ENCODE assay signal across 24 mouse cellular contexts in the genomic region with DNA sequence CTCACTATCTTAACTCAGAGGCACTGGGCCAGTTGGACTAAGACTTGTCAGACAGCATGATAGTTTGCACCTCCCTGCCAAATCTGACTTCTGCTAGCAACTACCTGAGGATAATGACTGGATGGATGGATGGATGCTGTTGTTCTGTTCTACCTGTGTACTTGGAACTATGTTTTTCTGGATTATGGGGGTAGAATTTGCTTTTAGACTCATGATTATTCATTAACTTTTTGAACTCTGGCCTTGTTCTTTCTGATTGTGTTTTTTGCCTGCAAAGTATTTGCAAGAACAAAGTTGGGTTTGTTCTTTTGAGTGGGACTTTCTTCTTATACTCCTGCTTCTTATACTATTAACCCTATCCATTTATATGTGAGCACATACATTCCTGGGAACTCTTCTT.
DNase-seq lines count a peak whose midpoint lies in the region; ATAC-seq and TF ChIP-seq lines count a peak whose summit lies in the region.
"Had no signal": no experiment of that assay in that cellular context is flagged by ENCODE, and none has a peak within 500 bp of the region (broad histone marks: within the 10 kb centered on the region; RNA-seq: fewer than 3 reads in every experiment).

No protein-coding gene starts in this region.

- no peak for TF ChIP-seq CTCF in liver, adult 2 months (IDR thresholded peaks at IDR 0.05; ENCODE audit: low read depth, low read length)

- no peak overlapping the region for H3K4me2 ChIP-seq in kidney, embryonic 15.5 days
- no peak overlapping the region for H3K4me2 ChIP-seq in kidney, embryonic 14.5 days (replicated peaks; ENCODE audit: low read depth, low read length)
- H3K4me2 ChIP-seq in liver, embryonic 11.5 days = no peak overlapping the region
- H3K4me2 ChIP-seq: forebrain, embryonic 13.5 days; heart, embryonic 11.5 days; hindbrain, embryonic 13.5 days had no signal

- TF ChIP-seq POLR2A in liver, adult 2 months (IDR thresholded peaks at IDR 0.05; ENCODE audit: extremely low read depth, insufficient read depth, low read length) = no peak

- H3K27me3 ChIP-seq in kidney, embryonic 15.5 days = no peaks in the 10 kb centered on the region
- H3K27me3 ChIP-seq in kidney, embryonic 14.5 days (ENCODE audit: control insufficient read depth, insufficient read depth, low read length) = no peaks in the 10 kb centered on the region
- H3K27me3 ChIP-seq in liver, adult 2 months (ENCODE audit: control insufficient read depth, insufficient read depth, low read length) = no peaks in the 10 kb centered on the region
- H3K27me3 ChIP-seq in liver, embryonic 11.5 days (replicated peaks; ENCODE audit: control insufficient read depth, insufficient read depth, low read length) = no peaks in the 10 kb centered on the region
- H3K27me3 ChIP-seq: CH12.LX; forebrain, embryonic 13.5 days; hindbrain, embryonic 13.5 days had no signal

- H3K4me3 ChIP-seq in kidney, embryonic 15.5 days (replicated peaks) = no peak overlapping the region
- no peak overlapping the region for H3K4me3 ChIP-seq in kidney, embryonic 14.5 days (ENCODE audit: low read length)
- H3K4me3 ChIP-seq in liver, adult 2 months (ENCODE audit: insufficient read depth, low read depth, low read length) = no peak overlapping the region
- H3K4me3 ChIP-seq in liver, embryonic 11.5 days (ENCODE audit: low read depth, low read length) = no peak overlapping the region
- H3K4me3 ChIP-seq: forebrain, embryonic 10.5 days; forebrain, embryonic 13.5 days; hindbrain, embryonic 10.5 days; hindbrain, embryonic 13.5 days had no signal

- no peak for ATAC-seq in kidney, embryonic 15.5 days (replicated peaks; ENCODE audit: low FRiP score)
- no peak for ATAC-seq in kidney, embryonic 14.5 days (ENCODE audit: low FRiP score, low TSS enrichment)
- ATAC-seq in liver, embryonic 11.5 days (replicated peaks; ENCODE audit: low FRiP score) = no peak
- ATAC-seq: forebrain, embryonic 13.5 days; forebrain, embryonic 16.5 days; hindbrain, embryonic 16.5 days; Patski had no signal

- no peaks in the 10 kb centered on the region for H3K4me1 ChIP-seq in kidney, embryonic 15.5 days
- no peaks in the 10 kb centered on the region for H3K4me1 ChIP-seq in kidney, embryonic 14.5 days (ENCODE audit: control insufficient read depth, insufficient read depth, low read length)
- no peaks in the 10 kb centered on the region; the same call in 1 of the 2 replicates for H3K4me1 ChIP-seq in liver, adult 2 months (ENCODE audit: control insufficient read depth, insufficient read depth, low read length)
- H3K4me1 ChIP-seq in liver, embryonic 11.5 days (replicated peaks; ENCODE audit: control insufficient read depth, insufficient read depth, low read length) = no peaks in the 10 kb centered on the region
- H3K4me1 ChIP-seq: forebrain, embryonic 10.5 days; forebrain, embryonic 13.5 days; hindbrain, embryonic 10.5 days; hindbrain, embryonic 13.5 days had no signal

- H3K9me3 ChIP-seq in kidney, embryonic 15.5 days (replicated peaks) = no peaks in the 10 kb centered on the region
- H3K9me3 ChIP-seq in kidney, embryonic 14.5 days (ENCODE audit: control insufficient read depth, low read length) = no peaks in the 10 kb centered on the region
- H3K9me3 ChIP-seq in liver, embryonic 11.5 days (ENCODE audit: control insufficient read depth, low read length) = no peaks in the 10 kb centered on the region
- H3K9me3 ChIP-seq: forebrain, embryonic 10.5 days; forebrain, embryonic 13.5 days; hindbrain, embryonic 13.5 days had no signal

- DNase-seq in kidney, adult 18-20 months = peak; percentile 21
- DNase-seq in kidney, adult 9 months = peak; percentile 36
- peak; percentile 69 for DNase-seq in liver, adult 2 months (ENCODE audit: extremely low read depth, low read depth, low spot score)
- DNase-seq in liver, embryonic 11.5 days (ENCODE audit: low spot score) = no peak
- DNase-seq: adrenal gland, postnatal 10 days; adrenal gland, postnatal 36 days; B cell, adult 2 months; cerebellum, adult 18-20 months; cerebellum, adult 9-10 months; cerebellum, postnatal 14 days; gastrocnemius, postnatal 10 days; gastrocnemius, postnatal 36 days had no signal

- no peak overlapping the region for H3K27ac ChIP-seq in kidney, embryonic 15.5 days
- no peak overlapping the region for H3K27ac ChIP-seq in kidney, embryonic 14.5 days (ENCODE audit: low read depth, low read length)
- no peak overlapping the region for H3K27ac ChIP-seq in liver, adult 2 months (replicated peaks; ENCODE audit: insufficient read depth, low read depth, low read length)
- H3K27ac ChIP-seq in liver, embryonic 11.5 days (ENCODE audit: low read depth, low read length) = no peak overlapping the region
- H3K27ac ChIP-seq: forebrain, embryonic 10.5 days; forebrain, embryonic 13.5 days; hindbrain, embryonic 10.5 days; hindbrain, embryonic 13.5 days had no signal

- no peaks in the 10 kb centered on the region for H3K36me3 ChIP-seq in kidney, embryonic 15.5 days
- no peaks in the 10 kb centered on the region for H3K36me3 ChIP-seq in kidney, embryonic 14.5 days (ENCODE audit: control insufficient read depth, insufficient read depth, low read length)
- H3K36me3 ChIP-seq in liver, adult 2 months (ENCODE audit: control insufficient read depth, insufficient read depth, low read length) = no peaks in the 10 kb centered on the region
- no peaks in the 10 kb centered on the region for H3K36me3 ChIP-seq in liver, embryonic 11.5 days (ENCODE audit: control insufficient read depth, insufficient read depth, low read length)
- H3K36me3 ChIP-seq: forebrain, embryonic 10.5 days; G1E; hindbrain, embryonic 10.5 days; hindbrain, embryonic 13.5 days had no signal

- no peak overlapping the region for H3K9ac ChIP-seq in kidney, embryonic 15.5 days
- H3K9ac ChIP-seq in kidney, embryonic 14.5 days (ENCODE audit: low read depth, low read length) = no peak overlapping the region
- no peak overlapping the region for H3K9ac ChIP-seq in liver, adult 2 months (ENCODE audit: low read depth, low read length)
- H3K9ac ChIP-seq in liver, embryonic 11.5 days (ENCODE audit: low read depth, low read length) = no peak overlapping the region
- H3K9ac ChIP-seq: forebrain, embryonic 13.5 days; hindbrain, embryonic 13.5 days had no signal

- no peaks in the 10 kb centered on the region for H3K79me2 ChIP-seq in liver, adult 2 months (ENCODE audit: control insufficient read depth, insufficient read depth, low read length)
